Mouse (Mus musculus): ENCODE measurements around the gene D430041D05Rik.

DNA sequence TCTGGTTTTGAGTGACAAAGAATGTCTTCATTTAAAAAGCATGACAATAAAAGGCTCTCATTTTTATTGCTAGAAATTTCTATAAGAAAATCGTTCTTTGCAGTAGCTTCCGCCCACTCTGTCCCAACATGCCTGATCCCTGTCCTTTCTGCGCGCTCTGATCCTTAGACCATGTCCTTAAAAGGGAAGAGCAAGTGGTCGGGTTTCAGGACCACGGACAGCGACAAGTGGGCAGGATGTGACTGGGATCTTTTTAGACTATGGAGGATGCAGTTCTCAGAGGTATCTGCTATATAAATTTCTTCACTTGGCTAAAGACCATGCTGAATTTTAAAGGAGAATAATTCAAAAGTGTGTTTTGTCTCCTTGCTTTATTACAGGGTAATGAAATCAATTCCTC lies 111.7 kb downstream of the D430041D05Rik start:
- TF ChIP-seq CTCF (IDR thresholded peaks at IDR 0.05; ENCODE audit: low read depth) (no peak), EP300 (optimal IDR thresholded peaks at IDR 0.05) (no peak)
